Mouse (Mus musculus) gastrocnemius, postnatal 36 days (tissue): ENCODE results near the gene Haus2. TPM values are rescaled to one million over a fixed set of nuclear protein-coding genes. Genes with fewer than 3 reads are reported as not detected.

Experiments
- DNase-seq, 2 experiments: peaks; one replicate each; pipeline ENCODE4 v3.0.0; 2022
- intact Hi-C: fragments of 180-260 bp; cut with DNase I; formaldehyde crosslinking; loops from one replicate; pipeline ENCODE4 v1.15.1; 2025
- total RNA-seq, 2 experiments: library from RNA; stranded (reverse); gene quantifications; 2 replicates each; pipeline ENCODE4 v1.2.3; 2021

Gene Haus2
- total RNA-seq, 2 experiments from 2014 or later, result 5.0 to 7.2 TPM

DNA sequence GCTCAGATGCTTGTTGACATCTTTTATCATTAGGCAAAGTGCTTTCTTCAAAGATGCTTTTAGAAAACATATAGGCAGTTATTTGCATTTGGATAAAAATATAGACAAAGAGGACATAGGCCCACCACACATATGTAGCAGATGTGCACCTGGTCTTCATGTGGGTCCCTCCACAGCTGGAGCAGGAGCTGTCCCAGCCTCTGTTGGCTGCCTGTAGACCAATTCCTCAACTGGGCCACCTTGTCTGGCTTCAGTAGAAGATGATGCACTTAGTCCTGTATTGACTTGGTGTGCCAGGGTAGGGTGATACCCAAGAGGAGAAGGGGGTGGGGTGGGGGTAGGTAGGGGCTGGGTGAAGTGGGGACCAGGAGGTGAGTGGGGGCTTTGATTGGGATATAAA is 53.6 kb downstream of the Haus2 start:
- intact Hi-C loops, result no loop called here
- DNase-seq, result no peak

GRCm38 (mm10) chr2:120663491-120664154 is 54.4 kb downstream of the Haus2 start:
- no peak for DNase-seq
- intact Hi-C loops, result no loop called here

DNA sequence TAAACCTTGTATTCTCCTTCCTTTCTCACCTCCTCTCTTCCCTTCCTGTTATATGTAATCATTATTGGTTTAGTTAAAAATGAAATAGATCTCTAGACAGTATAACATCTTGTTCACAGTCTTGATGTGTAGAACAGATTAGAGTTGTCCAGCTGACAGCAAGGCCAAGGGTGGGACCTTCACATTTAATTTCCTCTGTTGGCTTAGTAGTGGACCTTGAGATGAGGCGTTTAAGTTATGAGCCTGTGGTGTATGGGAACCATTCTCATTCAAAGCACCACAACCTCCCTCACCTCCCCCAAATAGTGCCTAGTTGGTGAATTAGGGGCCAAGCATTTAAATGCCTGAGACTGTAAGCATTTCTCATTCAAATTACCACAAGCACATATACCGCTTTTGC is 58.3 kb downstream of the Haus2 start:
- intact Hi-C loops, result loop anchor here (5.0 kb wide), 1 partner anchor 190 kb away; no protein-coding TSS in a partner anchor
- no peak for DNase-seq

DNA sequence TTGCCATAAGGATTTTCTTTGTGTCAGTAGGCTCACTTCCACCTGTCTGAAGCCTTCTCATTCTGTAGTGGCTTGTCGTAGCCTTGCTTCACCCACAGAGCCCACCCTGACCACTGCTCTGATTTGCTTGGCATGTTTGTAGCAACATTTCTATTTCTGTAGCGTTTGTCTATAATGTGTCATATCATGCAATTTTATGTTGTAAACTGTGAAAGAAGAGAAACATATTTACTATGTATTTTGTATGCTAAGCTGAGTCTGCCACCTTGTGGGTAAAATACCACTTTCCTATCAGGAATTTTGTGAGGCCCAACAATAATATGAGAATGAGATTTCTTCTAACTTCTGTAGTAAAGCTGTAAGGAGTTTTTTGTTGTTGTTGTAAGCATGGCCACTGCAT is 61.1 kb downstream of the Haus2 start:
- intact Hi-C loops, result no loop called here
- no peak for DNase-seq

Other genes with a start within 250 kb of the Haus2 start
- gene Ganc, start 205.5 kb upstream of the Haus2 start, total RNA-seq, result 10 to 100 TPM; 29.6 to 40.7 TPM
- 10 to 100 TPM; 40.0 to 41.0 TPM for gene Tmem87a, start 205.3 kb upstream of the Haus2 start, total RNA-seq
- 100 to 1,000 TPM; 115 to 125 TPM for gene Capn3, start 153.4 kb upstream of the Haus2 start, total RNA-seq
- gene Zfp106, start 45.5 kb upstream of the Haus2 start, total RNA-seq, result 100 to 1,000 TPM; 507 to 640 TPM
- 10 to 100 TPM; 40.8 to 42.1 TPM for gene Snap23, start 41.7 kb upstream of the Haus2 start, total RNA-seq
- gene Lrrc57, start 137 bp downstream of the Haus2 start, total RNA-seq, result 10 to 100 TPM; 10.3 to 11.0 TPM
- gene Stard9, start 19.7 kb downstream of the Haus2 start, total RNA-seq, result 1 to 10 TPM; 3.6 to 3.9 TPM
- gene Cdan1, start 240.7 kb downstream of the Haus2 start, total RNA-seq, result 1 to 10 TPM; 5.3 to 5.6 TPM
- gene Ttbk2, start 241.2 kb downstream of the Haus2 start, total RNA-seq, result 1 to 10 TPM; 6.7 to 6.9 TPM